Mouse (Mus musculus) left cerebral cortex, adult 2 months (tissue): ENCODE data around the gene Cox15. TPM values are rescaled to one million over a fixed set of nuclear protein-coding genes. Genes with fewer than 3 reads are reported as not detected.
A peak's percentile ranks its signal among the peaks of the same experiment; 100 is the strongest.

Source experiments
- DNase-seq, 2 experiments: peaks; one replicate each; pipeline ENCODE4 v3.0.0; 2021 to 2022; ENCODE audit warnings: low spot score in 2 of 2, mixed read lengths in 1 of 2; ENCODE audit errors: extremely low spot score in 1 of 2
- H3K27ac ChIP-seq: fragments of 200-600 bp; 2 replicates; pipeline ENCODE4 v1.8.1; 2022
- H3K4me3 ChIP-seq: fragments of 200-600 bp; 2 replicates; pipeline ENCODE4 v1.8.1; 2022
- CTCF ChIP-seq: fragments of 200-600 bp; IDR thresholded peaks from 2 replicates; pipeline ENCODE4 v1.8.1; 2022; ENCODE audit warnings: antibody characterized with exemption, mild to moderate bottlenecking, moderate library complexity
- intact Hi-C: fragments of 180-260 bp; cut with DNase I; formaldehyde crosslinking; loops from one replicate; pipeline ENCODE4 v1.15.1; 2025
- total RNA-seq, 2 experiments: library from RNA; stranded (reverse); gene quantifications; 2 replicates each; pipeline ENCODE4 v1.2.3; 2021

Cox15 gene
- total RNA-seq, 2 experiments from 2014 or later, result 13.9 to 15.5 TPM

DNA sequence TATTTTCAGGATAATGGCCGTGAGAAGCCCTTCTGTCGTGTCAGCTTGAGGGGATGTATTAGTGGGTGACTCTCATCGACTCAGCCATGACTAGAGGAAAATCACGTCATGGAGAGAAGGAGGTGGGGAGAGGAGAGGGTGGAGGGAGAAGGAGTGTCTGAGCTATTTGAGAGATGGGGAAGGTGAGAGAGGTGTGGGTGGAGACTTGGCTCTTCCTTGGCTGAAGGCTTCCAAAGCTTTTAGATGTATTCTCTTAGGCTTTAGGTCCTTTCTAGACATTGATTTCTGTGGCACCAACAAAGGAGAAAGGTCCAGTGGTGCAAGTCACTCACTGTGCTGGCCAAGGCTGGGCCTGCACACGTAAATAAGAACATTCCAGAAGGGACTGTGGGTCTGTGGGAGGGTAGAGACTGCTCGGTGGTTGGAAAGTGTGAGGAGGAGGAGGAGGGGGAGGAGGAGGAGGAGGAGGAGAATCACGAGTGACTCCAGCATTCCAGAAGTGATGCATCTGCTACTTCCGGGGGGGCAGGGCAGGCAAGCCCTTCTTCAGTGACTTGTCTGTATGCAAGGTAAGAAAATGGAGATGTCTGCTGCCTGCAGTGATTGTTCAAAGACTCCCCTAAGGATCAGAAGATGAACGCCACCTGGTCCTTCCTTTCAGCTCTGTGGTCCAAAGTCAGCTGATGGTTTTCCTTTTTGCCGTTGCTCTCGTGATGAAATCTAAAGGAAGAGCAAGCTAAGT lies 53.6 kb downstream of the Cox15 start:
- peak in 1 of 2 experiments; percentile 37 for DNase-seq
- intact Hi-C loops, result no loop called here
- TF ChIP-seq CTCF, result no peak
- peak overlapping the region; percentile 63 for H3K27ac ChIP-seq
- no peak overlapping the region for H3K4me3 ChIP-seq

DNA sequence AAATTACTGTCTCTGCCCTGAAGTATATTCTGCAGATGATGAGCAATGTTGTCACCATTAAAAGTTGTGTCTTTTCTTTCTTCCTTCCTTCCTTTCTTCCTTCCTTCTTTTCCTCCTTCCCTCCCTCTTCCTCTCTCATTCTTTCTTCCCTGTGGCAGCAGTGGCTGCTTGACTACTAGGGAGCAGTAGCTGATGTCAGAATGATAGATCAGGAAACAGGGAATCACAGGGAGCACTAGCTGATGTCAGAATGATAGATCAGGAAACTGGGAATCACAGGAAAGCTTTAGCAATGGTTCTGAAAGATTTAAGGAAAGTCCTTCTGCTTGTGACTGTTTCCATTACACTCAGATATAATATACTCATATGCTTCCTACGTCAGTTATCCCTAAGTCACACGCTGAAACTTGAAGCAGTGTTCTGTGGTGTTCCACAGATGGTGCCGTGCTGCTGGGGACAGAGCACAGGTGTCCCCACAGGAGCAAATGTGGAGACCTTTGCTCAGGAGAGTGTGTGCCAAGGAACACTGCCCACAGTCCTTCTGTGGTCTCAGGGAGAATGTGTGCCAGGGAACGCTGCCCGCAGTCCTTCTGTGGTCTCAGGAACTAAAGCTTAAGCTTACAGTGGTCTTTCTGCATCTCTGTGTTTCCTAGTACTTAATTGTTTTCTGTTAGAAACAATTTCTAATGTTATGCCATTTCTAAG lies 55.0 kb downstream of the Cox15 start:
- DNase-seq, result no peak
- peak overlapping the region; percentile 61 for H3K27ac ChIP-seq
- no peak overlapping the region for H3K4me3 ChIP-seq
- intact Hi-C loops, result no loop called here
- no peak for TF ChIP-seq CTCF

DNA sequence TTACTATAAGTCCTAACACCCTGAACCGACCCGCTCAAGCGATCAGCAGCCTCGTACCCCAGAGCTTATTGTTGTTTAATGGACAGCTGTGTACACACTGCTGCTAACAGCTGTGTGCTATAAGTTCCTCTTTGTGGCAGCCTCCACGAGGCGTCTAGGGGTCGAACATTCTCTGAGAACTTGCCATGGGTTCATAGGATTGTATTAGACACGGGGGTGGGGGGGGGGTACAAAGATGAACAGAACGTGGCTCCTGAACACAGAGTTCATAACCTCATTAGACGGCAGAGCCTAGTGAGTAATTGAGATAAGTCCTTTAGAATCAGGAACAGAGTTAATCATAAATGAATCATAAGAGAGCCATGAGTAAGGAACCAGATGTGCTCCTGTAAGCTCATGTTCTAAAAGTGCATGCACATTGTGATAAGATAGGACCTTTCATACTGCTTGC lies 57.3 kb downstream of the Cox15 start:
- TF ChIP-seq CTCF, result no peak
- intact Hi-C loops, result no loop called here
- Histone ChIP-seq H3K4me3 (no peak overlapping the region), H3K27ac (peak overlapping the region; percentile 17; the same call in 1 of the 2 replicates)
- no peak for DNase-seq

DNA sequence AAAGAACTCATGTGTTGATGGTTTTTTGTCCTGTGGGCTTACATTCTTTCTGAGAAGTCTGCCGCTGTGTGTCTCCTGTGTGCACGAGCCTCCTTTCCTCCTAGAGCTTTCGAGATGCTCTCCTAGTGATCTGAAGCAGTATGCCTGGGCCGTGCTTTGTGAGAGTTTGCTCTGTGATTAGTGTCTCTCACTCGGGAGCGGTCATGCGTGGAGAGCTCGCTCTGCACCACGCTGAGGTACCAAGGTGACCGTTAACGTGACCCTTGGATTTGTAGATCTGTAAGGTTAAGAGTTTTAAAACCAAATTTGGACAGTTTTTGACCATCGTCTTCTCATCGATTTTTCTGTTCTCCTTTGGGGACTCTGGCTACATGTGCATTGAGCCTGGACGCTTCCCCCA lies 60.0 kb downstream of the Cox15 start:
- H3K27ac ChIP-seq, result no peak overlapping the region
- no peak for TF ChIP-seq CTCF
- DNase-seq, result no peak
- no peak overlapping the region for H3K4me3 ChIP-seq
- intact Hi-C loops, result no loop called here

DNA sequence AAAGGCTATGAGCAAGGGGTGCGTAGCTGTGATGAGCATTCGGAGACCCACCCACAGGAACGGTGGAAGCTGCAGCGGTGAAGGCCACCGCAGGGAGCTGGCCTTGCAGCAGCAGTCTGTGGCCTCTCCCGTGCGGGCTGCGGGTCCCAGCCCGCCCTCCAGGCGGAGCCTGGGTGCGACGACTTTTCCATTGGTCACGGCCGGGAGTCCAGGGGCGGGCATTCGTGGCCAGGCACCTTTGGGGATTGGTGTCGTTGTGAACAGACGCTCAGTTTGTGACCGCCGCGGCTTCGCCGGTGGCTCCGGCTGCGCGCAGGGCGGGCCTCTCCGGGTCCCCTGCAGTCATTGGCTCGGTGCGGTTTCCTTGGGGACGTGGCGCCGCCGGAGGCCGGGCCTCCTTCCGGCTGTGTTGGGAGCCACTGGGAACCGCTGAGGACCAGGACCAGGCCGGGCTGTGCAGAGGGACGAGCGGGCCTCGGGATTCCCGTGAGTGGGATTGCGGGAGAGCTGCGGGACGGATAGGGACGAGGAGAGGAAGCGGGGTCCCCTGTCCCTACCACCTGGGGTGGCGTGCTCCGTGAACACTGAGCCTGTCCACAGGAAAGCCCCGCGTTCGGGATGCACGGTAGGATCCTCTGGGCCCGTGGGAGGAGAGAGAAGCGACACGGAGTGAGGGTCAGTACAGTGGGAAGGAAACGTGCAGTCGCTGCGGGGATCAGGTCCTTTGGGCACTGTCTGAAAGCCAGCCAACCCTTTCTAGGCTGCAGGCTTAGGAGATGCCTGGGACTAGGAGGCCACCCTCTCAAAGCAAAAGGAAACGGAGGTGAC lies 63.2 kb downstream of the Cox15 start, which contains the start of gene Entpd7:
TSS of gene Entpd7 (plus strand) at position 254 of the 828 bp plus-strand sequence.
- peak; percentile 73 for TF ChIP-seq CTCF
- intact Hi-C loops, result loop anchor here (1.0 kb wide), 1 partner anchor 14 kb away; no protein-coding TSS in a partner anchor
- DNase-seq, result peak; percentile 97 to 98
- H3K27ac ChIP-seq, result peak within 1 kb of the TSS; percentile 83
- peak within 1 kb of the TSS; percentile 79 for H3K4me3 ChIP-seq

Other genes with a start within 250 kb of the Cox15 start
- 100 to 1,000 TPM; 361 to 390 TPM for gene Got1, start 228.4 kb downstream of the Cox15 start, total RNA-seq
- gene Nkx2-3, start 140.7 kb downstream of the Cox15 start, total RNA-seq, result not detected
- 10 to 100 TPM; 43.3 to 46.3 TPM for gene Slc25a28, start 78.1 kb downstream of the Cox15 start, total RNA-seq
- gene Entpd7, start 63.3 kb downstream of the Cox15 start, total RNA-seq, result 10 to 100 TPM; 21.7 to 22.4 TPM
- gene Cutc, start within 50 bp of the Cox15 start, total RNA-seq, result 1 to 10 TPM; 6.1 to 6.9 TPM
- gene Abcc2, start 29.2 kb upstream of the Cox15 start, total RNA-seq, result under 1 TPM; 0.23 to 0.25 TPM
- gene Dnmbp, start 187.2 kb upstream of the Cox15 start, total RNA-seq, result 10 to 100 TPM; 13.8 to 14.1 TPM
- gene Cpn1, start 233.6 kb upstream of the Cox15 start, total RNA-seq, result under 1 TPM; 0.16 TPM